Mouse (Mus musculus) layer of hippocampus, adult 9-11 months (tissue): ENCODE measurements around the gene Zfp574.
"Not testable (repeated sequence)": the region's sequence is repeated elsewhere in the genome, so short reads cannot be mapped to it uniquely, and the experiment has no call there.

Experiments used
- DNase-seq: peaks from one replicate; pipeline ENCODE4 v3.0.0; 2022

Zfp574 gene

DNA sequence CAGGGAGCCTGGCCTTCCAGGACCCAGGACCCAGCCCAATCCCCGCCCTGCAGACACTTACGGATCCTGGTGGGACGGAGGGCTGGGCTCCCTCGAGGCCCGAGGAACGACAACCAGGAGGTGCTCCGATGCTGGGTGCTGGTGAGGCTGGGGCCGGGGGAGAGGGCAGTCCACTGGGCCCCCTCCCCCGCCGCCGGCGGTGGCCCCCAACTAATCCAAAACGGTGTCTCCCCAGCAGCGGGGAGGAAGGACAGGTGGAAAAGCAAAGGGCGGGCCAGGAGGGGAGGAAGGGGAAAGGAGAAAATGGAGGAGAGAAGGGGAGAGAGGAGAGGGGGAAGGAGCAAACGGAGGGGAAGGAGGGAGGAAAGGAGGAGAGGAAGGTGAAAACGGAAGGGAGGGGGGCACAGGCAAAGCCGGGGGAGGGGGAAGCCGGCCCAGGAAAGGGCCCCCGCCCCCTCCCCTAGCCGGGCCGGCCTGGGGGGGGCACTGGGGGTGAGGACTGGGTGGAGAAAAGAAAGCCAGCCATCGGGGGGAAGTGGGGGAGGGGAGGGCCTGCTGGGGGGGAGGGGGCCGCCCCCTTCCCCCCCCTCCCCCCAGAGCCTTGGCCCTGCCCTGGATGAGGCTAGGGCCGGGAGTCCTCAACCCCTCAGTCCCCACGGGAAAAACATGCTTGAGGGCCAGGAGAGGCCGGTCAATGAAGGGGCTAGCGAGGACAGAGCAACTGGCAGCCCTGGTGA is at the start of gene Zfp574, which contains the start of gene Grik5:
Zfp574 (plus strand) TSS at position 589 of the 737 bp plus-strand sequence.
Grik5 (minus strand) TSS at position 368 of the 737 bp plus-strand sequence.
- DNase-seq, result no peak

DNA sequence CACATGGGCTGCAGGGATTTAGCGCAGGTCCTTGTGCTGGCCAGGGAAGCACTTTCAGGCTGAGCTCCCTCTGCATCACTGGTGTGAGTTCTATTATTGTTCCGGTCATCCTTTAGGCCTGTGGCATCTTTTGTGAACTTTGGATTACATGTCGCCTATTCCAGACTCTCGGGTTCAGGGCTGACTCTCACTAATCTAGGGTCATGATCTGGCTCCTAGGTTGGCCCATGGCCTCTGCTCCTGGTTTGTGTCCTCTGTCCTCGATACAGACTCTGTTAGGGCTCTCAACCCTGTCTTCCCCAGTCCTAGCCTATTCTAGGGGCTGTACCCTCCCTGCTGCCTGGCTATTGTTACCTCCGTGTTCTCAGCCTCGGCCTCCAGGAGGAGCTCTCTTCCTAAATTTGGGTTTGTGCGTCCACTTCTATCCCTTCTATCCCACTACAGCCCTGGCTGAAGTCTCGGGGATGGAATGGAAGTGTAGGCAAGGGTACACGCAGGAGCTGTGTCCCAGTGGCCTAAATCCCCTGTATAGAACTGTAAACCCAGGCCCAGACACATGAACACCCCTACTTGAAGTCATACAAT is 46.4 kb upstream of the Zfp574 start:
- no peak for DNase-seq

DNA sequence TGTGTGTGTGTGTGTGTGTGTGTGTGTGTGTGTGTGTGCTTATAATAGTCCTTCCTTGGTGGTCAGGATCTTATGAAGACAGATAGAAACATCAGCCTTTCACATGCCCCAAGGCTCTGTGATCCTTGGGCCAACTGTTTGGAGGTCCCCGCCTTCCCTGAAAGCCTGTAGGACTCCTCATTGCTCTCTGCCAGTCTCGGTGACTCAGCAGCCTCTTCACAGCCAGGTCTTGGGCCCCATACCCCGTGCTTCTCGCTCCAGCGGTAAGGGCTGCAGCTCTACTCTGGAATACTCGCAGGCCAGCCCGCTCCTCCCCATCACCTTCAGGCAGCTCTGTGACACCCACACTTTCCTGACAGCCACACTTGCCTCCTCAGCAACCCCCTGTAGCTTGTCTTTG is 45.9 kb upstream of the Zfp574 start:
- DNase-seq, result no peak

DNA sequence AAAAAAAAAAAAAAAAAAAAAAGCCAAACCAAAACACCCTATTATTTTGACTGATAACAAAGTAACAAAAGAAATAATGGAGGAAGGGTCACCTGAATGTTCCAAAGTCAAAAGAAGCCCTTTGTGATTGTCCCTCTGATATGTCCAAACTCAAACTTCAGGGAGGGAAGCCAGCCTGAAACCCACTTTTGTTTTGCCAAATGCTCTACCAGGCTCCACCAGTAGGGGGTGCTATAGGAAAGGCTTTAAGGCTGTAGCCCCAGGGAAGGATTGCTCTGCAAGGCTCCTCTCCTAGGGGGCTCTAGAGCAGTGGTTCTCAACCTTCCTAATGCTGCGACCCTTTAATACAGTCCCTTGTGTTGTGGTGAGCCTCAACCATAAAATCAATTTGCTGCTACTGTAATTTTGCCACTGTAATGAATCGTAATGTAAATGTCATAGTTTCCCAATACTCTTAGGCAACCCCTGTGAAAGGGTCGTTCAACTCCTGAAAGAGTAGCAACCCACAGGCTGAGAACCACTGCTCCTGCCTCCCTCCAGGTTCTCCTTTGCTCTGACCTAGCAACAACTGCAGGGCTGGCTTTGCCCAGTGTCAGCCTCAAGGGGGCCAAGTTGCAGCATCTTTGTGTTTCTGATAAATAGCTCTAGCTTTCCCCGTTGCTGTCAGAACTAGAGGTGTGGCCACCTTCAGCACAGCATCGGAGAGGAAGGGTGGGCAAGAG is 42.2 kb upstream of the Zfp574 start:
- no peak for DNase-seq

DNA sequence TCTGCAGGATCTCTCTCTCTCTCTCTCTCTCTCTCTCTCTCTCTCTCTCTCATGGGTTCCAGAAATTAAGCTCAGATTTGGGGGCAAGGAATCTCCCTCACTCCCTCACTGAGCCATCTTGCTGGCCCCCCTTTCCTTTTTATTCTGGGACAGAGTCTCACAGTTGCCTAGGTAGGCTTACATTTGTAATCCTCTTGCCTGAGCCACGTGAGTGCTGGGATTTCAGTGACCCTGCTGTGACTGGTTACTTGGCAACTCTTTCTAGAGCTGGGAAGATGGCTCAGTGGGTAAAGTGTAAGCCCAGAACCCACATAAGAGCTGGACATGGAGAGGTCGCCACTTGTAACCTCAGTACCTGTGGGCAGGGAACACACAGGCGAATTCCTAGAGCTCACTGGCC is 40.8 kb upstream of the Zfp574 start:
- no peak for DNase-seq

DNA sequence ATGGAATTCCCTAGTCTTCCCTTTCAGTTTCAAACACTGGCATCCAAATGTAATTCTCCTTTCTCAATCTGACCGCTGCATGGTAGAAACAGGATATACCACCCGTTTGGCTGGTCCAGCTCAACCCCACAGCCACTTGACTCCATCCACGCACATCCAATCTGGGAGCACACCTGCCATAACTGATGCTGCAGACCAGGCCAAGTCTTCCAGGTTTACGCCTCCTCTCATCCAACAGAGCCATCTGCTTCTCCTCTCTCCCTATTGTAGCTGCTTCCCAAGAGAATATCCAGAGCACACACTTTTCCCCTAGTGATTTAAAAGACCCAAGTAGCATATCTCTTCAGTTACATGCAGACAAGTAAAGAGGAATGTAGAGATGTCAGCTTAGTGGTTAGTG is 37.6 kb upstream of the Zfp574 start:
- peak; percentile 68 for DNase-seq

DNA sequence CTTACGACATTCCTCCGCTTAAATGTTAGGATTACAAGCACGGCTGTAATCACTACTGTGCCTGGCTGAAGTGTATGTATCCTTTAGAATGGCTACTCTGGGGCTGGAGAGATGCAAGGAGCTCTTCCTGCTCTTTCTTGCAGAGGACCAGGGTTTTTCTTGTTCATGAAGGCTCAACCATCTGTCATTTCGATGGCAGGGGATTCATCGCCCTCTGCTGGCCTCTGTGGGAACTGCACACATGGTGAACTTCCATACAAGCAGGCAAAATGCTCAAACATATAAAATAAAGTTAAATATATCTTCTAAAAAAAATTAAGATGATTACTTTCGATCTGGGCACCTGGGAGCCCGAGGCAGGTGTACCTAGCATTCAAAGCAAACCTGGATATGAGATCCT is 36.5 kb upstream of the Zfp574 start:
- DNase-seq, result peak; percentile 60

DNA sequence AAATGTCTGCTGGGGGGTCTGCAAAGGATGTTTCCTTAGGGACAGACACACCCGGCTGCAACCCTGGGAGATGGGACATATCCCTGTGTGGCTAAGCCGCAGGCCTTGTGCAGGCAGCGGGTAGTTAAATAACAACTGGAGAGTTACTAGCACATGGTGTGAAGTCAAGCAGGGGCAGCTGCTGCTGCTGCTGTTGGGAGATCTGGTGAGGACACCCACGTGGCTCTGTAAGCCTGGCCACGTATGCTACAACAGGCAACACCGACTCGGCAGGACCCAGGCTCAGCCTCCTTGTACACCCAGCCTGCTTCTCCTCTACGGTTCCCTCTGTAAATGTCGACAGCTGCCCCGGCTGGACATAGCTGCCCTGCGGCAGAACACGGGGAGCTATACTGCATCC is 30.4 kb upstream of the Zfp574 start:
- peak; percentile 49 for DNase-seq

DNA sequence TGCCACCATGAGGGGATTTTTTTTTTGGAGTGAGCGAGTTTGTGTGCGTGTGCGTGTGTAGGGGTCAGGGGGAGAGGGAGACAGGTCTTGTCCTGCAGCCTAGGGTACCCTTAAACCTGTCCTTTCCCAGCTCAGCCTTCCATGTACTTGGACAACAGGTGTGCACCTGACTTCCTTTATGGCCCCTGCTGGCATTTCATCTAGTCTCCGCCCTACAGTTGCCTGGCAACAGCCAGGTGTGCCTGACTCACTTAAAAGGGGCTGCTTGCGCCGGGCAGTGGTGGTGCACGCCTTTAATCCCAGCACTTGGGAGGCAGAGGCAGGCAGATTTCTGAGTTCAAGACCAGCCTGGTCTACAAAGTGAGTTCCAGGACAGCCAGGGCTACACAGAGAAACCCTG is 27.8 kb upstream of the Zfp574 start:
- not testable (repeated sequence) for DNase-seq

DNA sequence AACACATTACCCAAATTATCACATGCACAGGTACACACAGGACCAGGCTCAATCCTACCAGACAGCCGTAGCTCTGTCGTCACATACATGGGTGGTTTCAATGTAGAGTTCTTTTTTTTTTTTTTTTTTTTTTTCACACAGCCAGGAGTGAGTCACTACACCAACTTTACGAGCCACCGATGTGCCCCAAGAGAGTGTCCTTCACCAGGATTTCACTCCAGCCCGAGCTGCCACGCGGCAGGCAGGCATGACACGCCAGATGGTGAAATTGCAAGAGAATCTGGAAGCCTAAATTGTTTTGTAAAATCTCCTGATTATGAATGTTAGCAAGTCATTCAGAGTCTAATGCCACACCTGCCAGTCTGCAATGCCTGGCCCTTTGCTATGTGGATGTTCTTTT is 25.0 kb upstream of the Zfp574 start:
- DNase-seq, result peak; percentile 71

DNA sequence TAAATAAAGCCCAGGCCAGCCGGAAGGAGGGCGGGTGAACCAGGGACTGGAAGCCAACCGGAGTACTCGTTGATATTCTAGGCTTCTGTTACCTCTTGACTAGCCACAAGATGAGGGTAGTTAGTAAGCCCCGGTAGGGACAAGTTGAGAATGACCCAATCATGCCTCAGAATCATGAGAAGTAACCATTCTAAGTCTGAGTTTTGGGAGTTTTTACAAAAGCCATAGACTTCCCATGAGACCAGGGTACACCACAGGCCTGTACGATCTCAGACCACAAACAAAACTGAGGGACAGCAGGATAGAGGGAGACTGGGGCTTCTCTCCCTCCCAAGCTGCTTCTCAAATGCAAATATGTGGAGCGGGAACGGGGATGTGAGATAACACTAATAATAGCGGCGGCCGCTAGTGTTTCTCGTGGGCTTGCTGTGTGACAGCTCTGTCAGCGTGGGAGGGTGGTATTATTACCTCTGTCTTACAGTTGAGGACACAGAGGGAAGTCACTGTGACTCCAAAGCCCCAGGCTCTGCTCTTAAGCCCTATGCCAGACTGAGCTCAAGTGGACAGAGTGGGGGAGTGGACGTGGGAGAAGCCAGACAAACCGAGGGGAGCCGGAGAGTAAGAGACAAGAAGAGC is 23.0 kb upstream of the Zfp574 start:
- peak; percentile 60 for DNase-seq

DNA sequence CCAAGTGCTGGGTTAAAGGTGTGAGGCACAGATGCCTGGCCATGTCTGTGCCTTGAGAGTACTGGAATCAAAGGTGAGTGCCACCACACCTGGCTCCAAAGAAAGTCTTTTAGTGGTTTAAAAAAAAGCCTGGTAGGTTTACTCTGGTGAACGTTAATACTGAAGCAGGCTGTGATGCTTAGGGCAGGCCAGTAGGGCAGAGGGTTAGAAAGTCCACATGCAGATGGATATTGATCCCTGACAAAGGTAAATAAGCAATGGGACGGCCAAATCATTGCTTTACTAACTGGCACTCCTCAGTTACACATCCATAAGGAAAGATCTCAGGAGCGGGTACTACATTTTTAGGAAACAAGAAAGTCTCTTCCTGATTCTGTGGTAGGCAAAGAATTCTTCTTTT is 19.8 kb upstream of the Zfp574 start:
- DNase-seq, result no peak

DNA sequence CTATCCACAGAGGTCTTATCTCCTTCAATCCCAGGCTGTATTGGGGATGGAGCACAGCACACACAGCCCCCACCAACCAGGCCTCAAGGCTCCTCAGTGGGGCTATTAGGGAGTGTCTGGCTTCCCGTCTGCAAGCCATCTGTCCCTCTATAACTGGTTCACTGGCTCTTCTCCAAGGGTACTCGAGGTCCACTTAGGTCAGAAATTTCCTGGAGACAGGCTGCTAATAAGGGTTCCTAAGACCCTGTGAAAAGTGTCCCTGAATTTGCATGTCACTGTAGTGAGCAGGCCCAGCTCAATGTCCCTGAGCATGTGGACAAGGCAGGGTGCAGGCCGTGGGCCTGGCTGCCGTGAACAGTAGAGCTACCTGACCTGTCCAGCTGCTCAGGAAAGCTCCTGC is 15.4 kb upstream of the Zfp574 start:
- no peak for DNase-seq

DNA sequence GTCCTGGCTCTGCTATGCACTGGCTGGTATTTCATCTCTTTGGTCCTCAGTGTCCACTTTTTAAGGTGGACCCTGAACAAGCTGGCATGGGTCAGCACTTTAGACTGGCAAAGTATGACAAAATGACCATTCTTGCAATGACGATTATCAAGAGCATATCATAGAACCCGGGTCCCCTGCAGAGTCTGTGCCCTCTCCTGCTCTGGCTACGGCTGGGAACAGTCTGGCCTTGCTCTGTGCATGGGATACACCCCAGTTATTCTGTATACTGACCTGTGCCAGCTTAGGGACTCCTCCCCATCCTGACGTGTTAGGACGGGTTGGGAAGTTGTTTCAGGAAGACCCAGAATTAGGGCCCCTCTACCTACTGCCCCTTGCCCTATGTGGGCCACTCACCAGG is 14.5 kb upstream of the Zfp574 start:
- no peak for DNase-seq

DNA sequence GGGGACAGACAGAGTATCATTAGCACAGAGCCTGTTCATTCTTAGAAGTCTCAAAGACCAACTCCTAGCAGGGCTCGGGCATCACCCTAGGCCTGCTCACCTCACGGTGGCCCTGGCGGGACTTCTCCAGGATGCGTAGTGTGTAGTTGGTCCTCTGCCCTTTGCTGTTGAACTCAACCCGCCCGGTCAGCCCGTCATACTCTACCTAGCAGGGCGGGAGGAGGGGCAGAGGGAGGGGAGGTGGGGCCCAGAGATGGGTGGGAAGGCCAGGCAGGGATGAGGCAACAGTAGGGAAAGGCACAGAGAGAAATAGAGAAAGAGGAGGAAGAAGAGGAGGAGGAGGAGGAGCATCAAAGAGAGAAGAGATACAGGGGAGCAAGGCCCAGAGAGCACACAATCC is 14.0 kb upstream of the Zfp574 start:
- DNase-seq, result no peak

DNA sequence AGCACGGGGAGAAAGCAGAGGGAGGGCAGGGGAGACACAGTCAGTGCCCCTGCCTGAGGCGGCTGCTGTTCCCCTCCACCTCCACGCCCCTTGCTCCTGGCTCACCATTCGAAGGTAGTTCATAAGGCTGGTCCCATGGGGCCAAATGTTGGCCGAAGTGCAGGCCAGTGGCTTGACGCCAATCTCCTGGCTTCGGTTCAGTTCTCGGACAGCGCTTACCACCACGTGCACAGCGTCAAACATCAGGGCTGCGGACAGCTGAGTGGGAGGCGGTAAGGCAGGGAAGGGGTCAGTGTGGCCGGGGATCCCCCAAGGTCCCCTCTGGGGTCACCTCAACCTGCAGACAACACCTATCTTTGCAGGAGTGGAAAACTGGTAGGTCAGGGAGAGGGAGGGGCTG is 13.5 kb upstream of the Zfp574 start:
- DNase-seq, result no peak

DNA sequence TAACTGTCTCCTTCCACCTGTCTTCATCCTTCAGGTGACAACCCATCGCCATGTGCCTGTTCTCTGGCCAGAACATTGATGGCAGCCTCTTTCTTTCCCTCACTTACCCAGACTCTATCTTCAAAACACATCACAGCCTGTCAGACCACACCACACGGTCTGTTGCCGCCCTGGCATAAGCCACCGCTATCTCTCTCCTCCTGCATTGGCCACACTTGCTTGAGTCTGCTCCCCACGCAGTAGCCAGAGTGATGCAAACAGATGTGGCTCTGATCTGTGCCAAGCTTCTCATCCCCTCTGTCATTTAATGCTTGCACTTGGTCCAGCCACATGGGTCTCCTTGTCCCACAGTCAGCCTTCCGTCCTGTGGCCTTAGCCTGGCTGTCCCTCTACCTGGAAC is 9.0 kb upstream of the Zfp574 start:
- no peak for DNase-seq

DNA sequence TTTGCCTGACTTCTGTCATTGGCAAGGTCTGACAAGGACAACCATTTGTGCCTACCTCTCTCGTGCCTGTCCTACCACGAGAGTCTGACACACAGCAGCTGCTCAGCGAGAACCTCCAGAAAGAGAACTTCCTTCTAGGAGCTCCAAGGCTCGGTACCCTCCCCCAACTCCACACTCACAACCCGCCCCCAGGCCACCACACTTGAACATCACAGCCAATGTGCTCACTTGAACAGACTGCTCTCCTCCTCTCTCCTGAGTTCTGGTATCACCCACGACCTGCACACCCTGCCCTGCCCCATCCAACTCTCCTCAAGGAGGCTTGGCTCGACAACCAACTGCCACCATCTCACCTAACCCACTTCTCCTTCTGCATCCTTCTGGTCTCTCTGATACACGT is 8.5 kb upstream of the Zfp574 start:
- DNase-seq, result no peak

DNA sequence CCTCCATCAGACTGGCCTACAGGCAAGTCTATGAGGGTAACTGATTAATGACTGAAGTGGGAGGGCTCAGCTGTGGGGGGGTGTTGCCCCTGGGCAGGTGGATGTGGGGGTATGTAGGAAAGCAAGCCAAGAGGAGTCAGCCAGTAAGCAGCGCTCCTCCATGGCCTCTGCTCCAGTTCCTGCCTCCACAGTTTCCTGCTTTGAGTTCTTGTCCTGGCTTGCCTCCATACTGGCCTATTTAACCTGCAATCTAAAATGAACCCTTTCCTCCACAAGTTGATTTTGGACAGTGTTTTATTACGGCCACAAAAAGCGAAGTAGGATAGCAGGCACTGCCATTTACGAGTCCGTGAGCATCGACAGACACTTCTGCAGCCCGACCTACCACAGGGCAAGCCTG is 5.0 kb upstream of the Zfp574 start:
- DNase-seq, result no peak

DNA sequence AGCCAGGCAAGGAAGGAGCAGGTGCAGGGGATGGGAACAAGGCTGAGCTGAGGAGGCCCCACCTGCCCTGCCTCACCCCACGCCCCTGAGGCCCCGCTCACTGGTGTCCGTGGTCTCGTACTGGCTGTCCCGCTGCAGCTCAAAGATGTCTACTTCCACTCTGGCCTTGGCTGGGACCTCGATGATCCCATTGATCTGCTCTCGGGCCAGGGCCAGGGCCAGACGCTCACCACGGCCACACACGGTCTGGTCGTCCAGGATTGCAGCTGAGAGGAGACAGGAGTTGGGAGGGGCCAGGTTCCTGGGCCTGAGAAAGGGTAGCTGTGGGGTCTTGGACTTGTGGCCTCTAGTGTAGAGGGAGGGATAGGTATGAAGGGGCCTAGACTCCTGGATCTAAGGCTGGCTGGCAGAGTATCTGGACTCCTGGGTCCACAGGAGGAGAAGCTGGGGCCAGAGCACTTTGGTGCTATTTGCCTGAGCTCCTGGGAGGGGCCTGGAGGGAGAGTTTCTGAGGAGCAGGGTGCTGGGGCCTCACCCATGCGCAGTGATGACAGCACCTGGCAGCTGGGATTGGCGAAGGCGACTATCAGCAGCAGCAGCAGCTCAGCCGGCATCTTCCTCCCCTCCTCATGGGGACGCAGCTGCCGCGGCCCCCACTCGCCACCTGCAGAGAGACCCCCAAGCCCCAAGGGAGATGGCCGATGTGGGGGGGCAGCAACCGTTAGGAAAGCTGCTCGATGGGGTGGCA is 4.3 kb upstream of the Zfp574 start:
- no peak for DNase-seq

DNA sequence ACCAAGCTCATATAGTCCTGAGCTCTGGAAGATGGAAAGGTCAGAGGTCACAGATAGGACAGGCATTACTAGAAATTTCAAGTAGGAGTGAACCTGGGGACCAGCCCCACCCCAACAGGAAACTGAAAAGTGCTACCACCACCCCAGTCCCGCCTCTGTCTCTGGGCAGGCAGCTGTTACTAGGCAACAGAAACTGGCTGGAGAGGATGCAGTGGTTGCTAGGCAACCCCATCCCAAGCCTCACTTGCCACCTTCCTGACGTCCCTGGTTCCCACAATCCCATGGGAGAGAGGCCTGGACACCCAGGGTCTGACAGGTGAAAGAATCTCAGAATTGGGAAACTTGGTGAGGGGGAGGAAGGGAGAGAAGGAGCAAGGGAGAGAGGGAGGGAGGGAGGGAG is 3.6 kb upstream of the Zfp574 start:
- DNase-seq, result peak; percentile 79

DNA sequence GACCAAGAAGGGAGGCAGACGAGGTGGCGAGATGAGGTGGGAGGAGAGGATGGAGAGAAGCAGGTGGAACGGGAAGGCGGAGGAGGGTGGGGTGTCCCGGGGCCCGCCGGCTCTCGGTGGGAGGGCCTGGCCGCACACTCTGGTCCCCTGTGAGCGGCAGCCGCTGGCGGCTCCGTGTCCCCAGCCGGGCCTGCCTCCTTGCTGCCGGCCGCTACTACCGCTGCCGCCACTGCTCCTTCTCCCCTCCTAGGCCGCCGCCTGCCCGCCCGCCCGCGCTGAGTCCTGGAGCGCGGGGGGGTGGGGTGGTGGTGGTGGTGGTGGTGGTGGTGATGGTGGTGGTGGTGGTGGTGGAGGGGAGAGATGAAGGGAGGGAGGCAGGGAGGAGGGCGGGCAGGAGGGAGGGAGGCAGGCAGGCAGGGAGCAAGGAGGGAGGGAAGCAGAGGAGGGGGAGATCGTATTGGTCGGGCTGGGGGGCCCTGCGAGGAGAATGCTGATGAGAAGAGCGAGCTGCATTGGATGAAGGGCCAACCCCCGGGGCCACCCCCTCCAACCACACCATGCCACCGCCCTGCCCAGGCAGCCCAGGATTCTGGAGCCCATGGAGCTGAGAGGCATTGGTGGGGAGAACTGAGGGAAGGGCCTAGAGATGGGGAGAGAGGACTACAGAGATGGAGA is 486 bp downstream of the Zfp574 start:
- DNase-seq, result peak; percentile 84
